Mouse (Mus musculus): Measurements from ENCODE around the gene Olfr680-ps1.
"Not testable (repeated sequence)": the region's sequence is repeated elsewhere in the genome, so short reads cannot be mapped to it uniquely, and the experiment has no call there.

Gene Olfr680-ps1

GRCm38 (mm10) chr7:105092717-105093116 is at the start of gene Olfr680-ps1:
Olfr680-ps1 (minus strand) TSS chr7:105092817.
- DNase-seq: not testable (repeated sequence)

DNA sequence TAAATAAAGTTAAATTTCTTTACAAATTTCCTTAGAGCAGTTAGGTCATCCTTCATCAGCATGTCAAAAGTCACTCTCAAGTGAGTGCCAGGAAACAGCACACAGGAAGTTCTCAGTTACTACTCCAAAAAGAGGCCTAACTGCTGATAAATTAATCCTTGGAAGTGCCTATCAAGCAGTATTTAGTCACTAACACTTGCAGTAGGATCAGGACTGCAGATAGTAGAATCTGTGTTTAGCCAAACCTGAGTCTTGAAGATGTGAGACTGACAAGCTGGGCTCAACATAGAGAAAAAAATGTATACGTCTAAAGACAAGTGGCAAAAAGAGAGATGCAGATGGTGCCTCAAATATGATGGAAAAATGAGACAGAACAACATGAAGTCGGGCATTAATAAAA is 48.7 kb upstream of the Olfr680-ps1 start:
- DNase-seq: no peak

DNA sequence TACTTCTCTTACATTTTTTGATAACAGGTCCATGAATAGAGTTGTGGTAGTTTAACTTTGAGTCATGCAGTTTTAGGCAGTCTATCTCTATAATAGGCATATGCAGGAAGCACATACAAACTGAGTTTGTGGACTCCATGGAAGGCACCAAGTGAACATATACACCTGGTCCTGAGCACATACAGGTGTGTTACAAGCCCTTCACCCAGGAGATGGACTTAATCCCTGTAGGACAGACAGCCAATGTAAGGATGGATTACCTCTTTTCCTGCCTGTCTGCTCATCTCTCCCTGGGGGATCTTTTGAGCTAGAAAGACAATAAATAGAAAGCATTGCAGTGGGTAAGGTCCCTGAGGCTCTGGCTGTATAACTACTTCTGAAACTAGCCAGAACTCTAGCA is 23.9 kb upstream of the Olfr680-ps1 start, which contains the start of gene Olfr681:
Olfr681 (plus strand) TSS at position 301 of the 400 bp plus-strand sequence.
- DNase-seq: no peak

- DNase-seq: no peak
Measured at GRCm38 (mm10) chr7:105080905-105081304, 11.7 kb downstream of the Olfr680-ps1 start, which contains the start of gene Olfr679. Olfr679 (plus strand) TSS chr7:105081205.

DNA sequence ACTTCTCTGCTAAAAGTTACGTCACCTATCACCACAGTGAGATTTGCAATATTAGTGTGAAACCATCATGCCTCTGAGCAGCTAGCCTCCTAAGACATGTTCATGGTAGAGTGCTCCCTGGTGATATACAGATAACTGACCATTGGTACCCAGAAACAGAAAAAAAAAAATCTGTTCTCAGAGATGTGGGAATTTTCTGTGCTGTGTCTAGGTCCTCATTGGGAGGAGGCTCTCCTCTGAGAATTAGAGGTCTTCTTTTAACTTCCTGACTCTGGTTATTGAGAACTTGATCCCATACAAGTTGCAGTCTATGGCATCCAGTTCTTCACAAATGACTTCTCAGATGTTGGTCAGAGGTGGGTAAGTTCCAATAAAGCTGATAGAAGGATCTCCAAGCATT is 28.4 kb downstream of the Olfr680-ps1 start, which contains the start of gene Olfr678:
Olfr678 (plus strand) TSS at position 301 of the 400 bp plus-strand sequence.
- no peak for DNase-seq

- no peak for DNase-seq
Measured at GRCm38 (mm10) chr7:105058951-105059350, 33.7 kb downstream of the Olfr680-ps1 start.

Data from cerebellum, adult 9-11 months (tissue).